Mouse (Mus musculus): ENCODE results near the gene Sntg2. TPM values are rescaled to one million over a fixed set of nuclear protein-coding genes. Genes with fewer than 3 reads are reported as not detected.

The Sntg2 gene
- polyA plus RNA-seq, 1 experiment = 0.88 TPM

GRCm38 (mm10) chr12:30216762-30217441 lies 156.3 kb downstream of the Sntg2 start:
- H3K27ac ChIP-seq (ENCODE audit: insufficient read depth, low read length) = no peak overlapping the region
- H3K4me1 ChIP-seq (ENCODE audit: control insufficient read depth, insufficient read depth, low read length) = no peaks in the 10 kb centered on the region
- no peak for TF ChIP-seq POLR2A (IDR thresholded peaks at IDR 0.05; ENCODE audit: low read depth, low read length)
- TF ChIP-seq CTCF (IDR thresholded peaks at IDR 0.05; ENCODE audit: borderline replicate concordance, insufficient read depth, low read length) = no peak
- no peak overlapping the region for H3K4me3 ChIP-seq (ENCODE audit: insufficient read depth, low read length)

GRCm38 (mm10) chr12:30214761-30215160 lies 158.4 kb downstream of the Sntg2 start:
- Histone ChIP-seq H3K27ac (ENCODE audit: insufficient read depth, low read length) (no peak overlapping the region), H3K4me3 (ENCODE audit: insufficient read depth, low read length) (no peak overlapping the region), H3K4me1 (ENCODE audit: control insufficient read depth, insufficient read depth, low read length) (no peaks in the 10 kb centered on the region)
- no peak for TF ChIP-seq POLR2A (IDR thresholded peaks at IDR 0.05; ENCODE audit: low read depth, low read length)
- TF ChIP-seq CTCF (IDR thresholded peaks at IDR 0.05; ENCODE audit: borderline replicate concordance, insufficient read depth, low read length) = no peak

- no peak overlapping the region for H3K27ac ChIP-seq (ENCODE audit: insufficient read depth, low read length)
- H3K4me3 ChIP-seq (ENCODE audit: insufficient read depth, low read length) = no peak overlapping the region
- no peaks in the 10 kb centered on the region for H3K4me1 ChIP-seq (ENCODE audit: control insufficient read depth, insufficient read depth, low read length)
- TF ChIP-seq POLR2A (IDR thresholded peaks at IDR 0.05; ENCODE audit: low read depth, low read length) = no peak
- no peak for TF ChIP-seq CTCF (IDR thresholded peaks at IDR 0.05; ENCODE audit: borderline replicate concordance, insufficient read depth, low read length)
Observed at GRCm38 (mm10) chr12:30210388-30210787, 162.8 kb downstream of the Sntg2 start.

- Histone ChIP-seq H3K4me3 (ENCODE audit: insufficient read depth, low read length) (no peak overlapping the region), H3K27ac (ENCODE audit: insufficient read depth, low read length) (no peak overlapping the region), H3K4me1 (ENCODE audit: control insufficient read depth, insufficient read depth, low read length) (no peaks in the 10 kb centered on the region)
- TF ChIP-seq CTCF (IDR thresholded peaks at IDR 0.05; ENCODE audit: borderline replicate concordance, insufficient read depth, low read length) (no peak), POLR2A (IDR thresholded peaks at IDR 0.05; ENCODE audit: low read depth, low read length) (no peak)
Observed at GRCm38 (mm10) chr12:30208527-30208926, 164.6 kb downstream of the Sntg2 start.

- no peak overlapping the region for H3K4me3 ChIP-seq (ENCODE audit: insufficient read depth, low read length)
- no peaks in the 10 kb centered on the region for H3K4me1 ChIP-seq (ENCODE audit: control insufficient read depth, insufficient read depth, low read length)
- TF ChIP-seq POLR2A (IDR thresholded peaks at IDR 0.05; ENCODE audit: low read depth, low read length) (no peak), CTCF (IDR thresholded peaks at IDR 0.05; ENCODE audit: borderline replicate concordance, insufficient read depth, low read length) (no peak)
- no peak overlapping the region for H3K27ac ChIP-seq (ENCODE audit: insufficient read depth, low read length)
Observed at GRCm38 (mm10) chr12:30208087-30208486, 165.1 kb downstream of the Sntg2 start.

- H3K4me3 ChIP-seq (ENCODE audit: insufficient read depth, low read length) = no peak overlapping the region
- H3K27ac ChIP-seq (ENCODE audit: insufficient read depth, low read length) = no peak overlapping the region
- H3K4me1 ChIP-seq (ENCODE audit: control insufficient read depth, insufficient read depth, low read length) = no peaks in the 10 kb centered on the region
- no peak for TF ChIP-seq POLR2A (IDR thresholded peaks at IDR 0.05; ENCODE audit: low read depth, low read length)
- no peak for TF ChIP-seq CTCF (IDR thresholded peaks at IDR 0.05; ENCODE audit: borderline replicate concordance, insufficient read depth, low read length)
Observed at GRCm38 (mm10) chr12:30204457-30204856, 168.7 kb downstream of the Sntg2 start.

GRCm38 (mm10) chr12:30202763-30203162 lies 170.4 kb downstream of the Sntg2 start:
- no peak for TF ChIP-seq POLR2A (IDR thresholded peaks at IDR 0.05; ENCODE audit: low read depth, low read length)
- no peak for TF ChIP-seq CTCF (IDR thresholded peaks at IDR 0.05; ENCODE audit: borderline replicate concordance, insufficient read depth, low read length)
- no peaks in the 10 kb centered on the region for H3K4me1 ChIP-seq (ENCODE audit: control insufficient read depth, insufficient read depth, low read length)
- no peak overlapping the region for H3K4me3 ChIP-seq (ENCODE audit: insufficient read depth, low read length)
- no peak overlapping the region for H3K27ac ChIP-seq (ENCODE audit: insufficient read depth, low read length)

- Histone ChIP-seq H3K4me3 (ENCODE audit: insufficient read depth, low read length) (no peak overlapping the region), H3K4me1 (ENCODE audit: control insufficient read depth, insufficient read depth, low read length) (no peaks in the 10 kb centered on the region), H3K27ac (ENCODE audit: insufficient read depth, low read length) (no peak overlapping the region)
- TF ChIP-seq CTCF (IDR thresholded peaks at IDR 0.05; ENCODE audit: borderline replicate concordance, insufficient read depth, low read length) (no peak), POLR2A (IDR thresholded peaks at IDR 0.05; ENCODE audit: low read depth, low read length) (no peak)
Observed at GRCm38 (mm10) chr12:30201031-30201430, 172.1 kb downstream of the Sntg2 start.

- no peak overlapping the region for H3K27ac ChIP-seq (ENCODE audit: insufficient read depth, low read length)
- H3K4me1 ChIP-seq (ENCODE audit: control insufficient read depth, insufficient read depth, low read length) = no peaks in the 10 kb centered on the region
- no peak for TF ChIP-seq POLR2A (IDR thresholded peaks at IDR 0.05; ENCODE audit: low read depth, low read length)
- no peak for TF ChIP-seq CTCF (IDR thresholded peaks at IDR 0.05; ENCODE audit: borderline replicate concordance, insufficient read depth, low read length)
- H3K4me3 ChIP-seq (ENCODE audit: insufficient read depth, low read length) = no peak overlapping the region
Observed at GRCm38 (mm10) chr12:30200621-30201020, 172.6 kb downstream of the Sntg2 start.

- TF ChIP-seq CTCF (IDR thresholded peaks at IDR 0.05; ENCODE audit: borderline replicate concordance, insufficient read depth, low read length) = no peak
- no peak for TF ChIP-seq POLR2A (IDR thresholded peaks at IDR 0.05; ENCODE audit: low read depth, low read length)
- H3K4me3 ChIP-seq (ENCODE audit: insufficient read depth, low read length) = no peak overlapping the region
- no peaks in the 10 kb centered on the region for H3K4me1 ChIP-seq (ENCODE audit: control insufficient read depth, insufficient read depth, low read length)
- H3K27ac ChIP-seq (ENCODE audit: insufficient read depth, low read length) = no peak overlapping the region
Observed at GRCm38 (mm10) chr12:30199735-30200134, 173.4 kb downstream of the Sntg2 start.

All from embryonic fibroblast, embryonic 13.5 days (primary cell).